Mouse (Mus musculus) telencephalon, adult 2 months (tissue): ENCODE data around the gene 3110040M04Rik.
"Not testable (repeated sequence)": the region's sequence is repeated elsewhere in the genome, so short reads cannot be mapped to it uniquely, and the experiment has no call there.

Experiments
- DNase-seq: peaks from one replicate; pipeline ENCODE4 v3.0.0-alpha.2; 2011; ENCODE audit warnings: low read depth, low spot score

3110040M04Rik gene

GRCm38 (mm10) chr1:151192075-151192474 lies 11.8 kb upstream of the 3110040M04Rik start, which contains the start of gene Gm8947:
Gm8947 (plus strand) TSS chr1:151192376.
- not testable (repeated sequence) for DNase-seq

GRCm38 (mm10) chr1:151192739-151193138 lies 11.2 kb upstream of the 3110040M04Rik start:
- DNase-seq, result not testable (repeated sequence)

- DNase-seq, result not testable (repeated sequence)
These were observed 7.9 kb upstream of the 3110040M04Rik start for GRCm38 (mm10) chr1:151195986-151196385.

GRCm38 (mm10) chr1:151196690-151197089 lies 7.2 kb upstream of the 3110040M04Rik start:
- not testable (repeated sequence) for DNase-seq

- DNase-seq, result not testable (repeated sequence)
These were observed 5.8 kb upstream of the 3110040M04Rik start, which contains the start of gene Gm47995 for GRCm38 (mm10) chr1:151198120-151198519. Gm47995 (plus strand) TSS chr1:151198448.

GRCm38 (mm10) chr1:151200620-151201019 lies 3.3 kb upstream of the 3110040M04Rik start:
- DNase-seq, result not testable (repeated sequence)

- not testable (repeated sequence) for DNase-seq
These were observed 1.1 kb upstream of the 3110040M04Rik start for GRCm38 (mm10) chr1:151202771-151203170.

GRCm38 (mm10) chr1:151208493-151208892 lies 4.6 kb downstream of the 3110040M04Rik start:
- DNase-seq, result not testable (repeated sequence)

- DNase-seq, result not testable (repeated sequence)
These were observed 5.0 kb downstream of the 3110040M04Rik start for GRCm38 (mm10) chr1:151208944-151209343.

- DNase-seq, result not testable (repeated sequence)
These were observed 6.0 kb downstream of the 3110040M04Rik start, which contains the start of gene Gm47996 for GRCm38 (mm10) chr1:151209824-151210355. Gm47996 (plus strand) TSS chr1:151210131.

- not testable (repeated sequence) for DNase-seq
These were observed 7.7 kb downstream of the 3110040M04Rik start for GRCm38 (mm10) chr1:151211666-151212065.

GRCm38 (mm10) chr1:151214862-151215261 lies 10.9 kb downstream of the 3110040M04Rik start:
- no peak for DNase-seq

GRCm38 (mm10) chr1:151215985-151216384 lies 12.1 kb downstream of the 3110040M04Rik start:
- DNase-seq, result no peak

- DNase-seq, result no peak
These were observed 12.5 kb downstream of the 3110040M04Rik start for GRCm38 (mm10) chr1:151216417-151216816.

- DNase-seq, result no peak
These were observed 15.1 kb downstream of the 3110040M04Rik start for GRCm38 (mm10) chr1:151219045-151219444.

GRCm38 (mm10) chr1:151220098-151220497 lies 16.2 kb downstream of the 3110040M04Rik start:
- DNase-seq, result no peak

- no peak for DNase-seq
These were observed 18.8 kb downstream of the 3110040M04Rik start for GRCm38 (mm10) chr1:151222561-151223267.

- DNase-seq, result no peak
These were observed 19.5 kb downstream of the 3110040M04Rik start for GRCm38 (mm10) chr1:151223377-151223776.

- no peak for DNase-seq
These were observed 20.6 kb downstream of the 3110040M04Rik start for GRCm38 (mm10) chr1:151224536-151224935.

GRCm38 (mm10) chr1:151227506-151227905 lies 23.6 kb downstream of the 3110040M04Rik start:
- DNase-seq, result no peak

- no peak for DNase-seq
These were observed 24.5 kb downstream of the 3110040M04Rik start for GRCm38 (mm10) chr1:151228320-151228989.

GRCm38 (mm10) chr1:151232346-151232745 lies 28.4 kb downstream of the 3110040M04Rik start:
- no peak for DNase-seq
